Mouse (Mus musculus): ENCODE measurements around the gene Tgm6. TPM values are rescaled to one million over a fixed set of nuclear protein-coding genes. Genes with fewer than 3 reads are reported as not detected.

Gene Tgm6
- polyA plus RNA-seq, 1 experiment from 2014 or later = not detected

DNA sequence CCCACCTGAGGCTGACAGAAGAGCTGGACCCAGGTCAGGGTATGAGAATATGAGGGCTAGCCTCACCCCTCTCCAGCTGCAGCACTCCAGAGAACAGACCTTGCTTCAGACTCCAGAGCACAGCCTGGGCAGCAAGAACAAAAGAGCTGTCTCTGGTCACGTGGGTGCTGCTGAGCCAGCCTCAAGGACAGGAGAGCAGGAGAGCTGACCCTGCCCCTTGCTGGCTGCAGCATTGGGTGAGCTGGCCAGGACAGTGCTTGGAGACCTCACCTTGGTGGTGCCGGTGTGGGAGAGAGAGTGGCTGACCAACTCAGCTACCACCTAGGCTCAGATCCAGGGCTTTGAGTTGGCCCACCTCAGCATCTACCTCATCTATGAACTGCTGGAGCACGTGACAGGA, 43.0 kb downstream of the Tgm6 start:
- Histone ChIP-seq H3K9me3 (replicated peaks) (no peaks in the 10 kb centered on the region), H3K27ac (no peak overlapping the region), H3K27me3 (no peaks in the 10 kb centered on the region), H3K4me3 (replicated peaks) (no peak overlapping the region), H3K4me2 (no peak overlapping the region), H3K4me1 (replicated peaks) (no peaks in the 10 kb centered on the region), H3K36me3 (no peaks in the 10 kb centered on the region), H3K9ac (no peak overlapping the region)
- ATAC-seq (ENCODE audit: low read depth) (no peak), DNase-seq (no peak)
- 65% methylated on average over 3 of the region's 3 CpGs for WGBS (ENCODE audit: insufficient replicate concordance)

- 0 out of 2 replicates have a peak, but pooled peaks cover 1% of the 10 kb centered on the region for H3K4me1 ChIP-seq (replicated peaks)
- no peak overlapping the region for H3K4me2 ChIP-seq
- H3K9ac ChIP-seq = no peak overlapping the region
- no peaks in the 10 kb centered on the region for H3K9me3 ChIP-seq (replicated peaks)
- H3K4me3 ChIP-seq (replicated peaks) = no peak overlapping the region
- no peaks in the 10 kb centered on the region for H3K36me3 ChIP-seq
- H3K27ac ChIP-seq = no peak overlapping the region
- ATAC-seq (ENCODE audit: low read depth) = no peak
- DNase-seq = no peak
- H3K27me3 ChIP-seq = no peaks in the 10 kb centered on the region
These were observed 43.6 kb downstream of the Tgm6 start for GRCm38 (mm10) chr2:130155851-130156250.

DNA sequence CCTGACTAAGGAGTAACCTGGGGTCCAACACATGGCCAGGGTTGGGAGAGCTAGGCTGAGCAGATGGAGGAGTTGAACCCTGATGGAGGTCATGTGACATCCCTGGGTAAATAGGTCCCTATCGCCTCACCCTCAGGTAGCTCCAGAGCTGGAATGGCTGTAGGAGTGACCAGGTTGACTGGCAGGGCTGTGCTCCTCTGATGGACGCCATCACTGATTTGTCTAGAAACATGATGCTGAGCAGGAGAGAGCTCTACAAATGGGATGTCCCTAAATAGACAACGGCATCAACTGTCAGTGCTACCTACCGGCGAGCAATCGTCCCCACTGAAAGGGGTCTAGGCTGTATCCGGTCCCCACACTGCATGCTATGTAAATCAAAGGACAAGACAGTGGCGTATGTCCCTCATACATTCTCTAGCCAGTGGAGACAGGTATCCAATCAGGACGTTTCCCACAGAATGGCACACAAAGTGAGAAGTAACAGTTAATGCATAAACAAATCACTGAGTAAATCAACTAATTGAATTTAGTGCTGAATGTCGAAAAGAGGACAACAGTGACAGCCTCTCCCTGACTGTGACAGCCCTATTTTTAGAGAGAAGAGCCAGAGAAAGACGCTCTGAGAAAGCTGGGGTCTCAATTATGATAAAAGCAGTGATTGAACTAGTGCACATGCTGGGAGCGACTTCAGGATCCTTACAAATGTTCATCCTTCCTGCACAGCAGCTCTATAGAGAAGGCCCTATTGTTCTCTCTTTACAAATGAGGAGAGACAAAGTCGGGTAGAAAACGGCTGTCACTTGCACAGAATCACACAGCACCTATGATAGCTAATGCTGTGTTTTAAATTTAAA, 45.2 kb downstream of the Tgm6 start:
- WGBS (ENCODE audit: insufficient replicate concordance) = 65% methylated on average over 14 of the region's 14 CpGs
- Histone ChIP-seq H3K27ac (no peak overlapping the region), H3K4me1 (replicated peaks) (0 out of 2 replicates have a peak, but pooled peaks cover 6% of the 10 kb centered on the region), H3K27me3 (no peaks in the 10 kb centered on the region), H3K9me3 (replicated peaks) (no peaks in the 10 kb centered on the region), H3K36me3 (no peaks in the 10 kb centered on the region), H3K9ac (no peak overlapping the region), H3K4me2 (no peak overlapping the region), H3K4me3 (replicated peaks) (no peak overlapping the region)
- ATAC-seq (ENCODE audit: low read depth) (no peak), DNase-seq (no peak)

GRCm38 (mm10) chr2:130158088-130158437, 45.8 kb downstream of the Tgm6 start:
- 49% methylated on average over 4 of the region's 4 CpGs for WGBS (ENCODE audit: insufficient replicate concordance)
- H3K27ac ChIP-seq = no peak overlapping the region
- H3K9ac ChIP-seq = no peak overlapping the region
- no peak for ATAC-seq (ENCODE audit: low read depth)
- H3K27me3 ChIP-seq = no peaks in the 10 kb centered on the region
- no peaks in the 10 kb centered on the region for H3K9me3 ChIP-seq (replicated peaks)
- H3K4me2 ChIP-seq = no peak overlapping the region
- no peak for DNase-seq
- H3K4me1 ChIP-seq (replicated peaks) = 0 out of 2 replicates have a peak, but pooled peaks cover 6% of the 10 kb centered on the region
- no peaks in the 10 kb centered on the region for H3K36me3 ChIP-seq
- no peak overlapping the region for H3K4me3 ChIP-seq (replicated peaks)

GRCm38 (mm10) chr2:130162701-130163100, 50.5 kb downstream of the Tgm6 start:
- Histone ChIP-seq H3K4me1 (replicated peaks) (0 out of 2 replicates have a peak, but pooled peaks cover 6% of the 10 kb centered on the region), H3K27me3 (no peaks in the 10 kb centered on the region), H3K36me3 (peaks cover 12% of the 10 kb centered on the region), H3K9ac (no peak overlapping the region), H3K4me2 (no peak overlapping the region), H3K27ac (no peak overlapping the region), H3K4me3 (replicated peaks) (no peak overlapping the region), H3K9me3 (replicated peaks) (no peaks in the 10 kb centered on the region)
- DNase-seq (no peak), ATAC-seq (ENCODE audit: low read depth) (no peak)
- WGBS (ENCODE audit: insufficient replicate concordance) = 69% methylated on average over 5 of the region's 5 CpGs

DNA sequence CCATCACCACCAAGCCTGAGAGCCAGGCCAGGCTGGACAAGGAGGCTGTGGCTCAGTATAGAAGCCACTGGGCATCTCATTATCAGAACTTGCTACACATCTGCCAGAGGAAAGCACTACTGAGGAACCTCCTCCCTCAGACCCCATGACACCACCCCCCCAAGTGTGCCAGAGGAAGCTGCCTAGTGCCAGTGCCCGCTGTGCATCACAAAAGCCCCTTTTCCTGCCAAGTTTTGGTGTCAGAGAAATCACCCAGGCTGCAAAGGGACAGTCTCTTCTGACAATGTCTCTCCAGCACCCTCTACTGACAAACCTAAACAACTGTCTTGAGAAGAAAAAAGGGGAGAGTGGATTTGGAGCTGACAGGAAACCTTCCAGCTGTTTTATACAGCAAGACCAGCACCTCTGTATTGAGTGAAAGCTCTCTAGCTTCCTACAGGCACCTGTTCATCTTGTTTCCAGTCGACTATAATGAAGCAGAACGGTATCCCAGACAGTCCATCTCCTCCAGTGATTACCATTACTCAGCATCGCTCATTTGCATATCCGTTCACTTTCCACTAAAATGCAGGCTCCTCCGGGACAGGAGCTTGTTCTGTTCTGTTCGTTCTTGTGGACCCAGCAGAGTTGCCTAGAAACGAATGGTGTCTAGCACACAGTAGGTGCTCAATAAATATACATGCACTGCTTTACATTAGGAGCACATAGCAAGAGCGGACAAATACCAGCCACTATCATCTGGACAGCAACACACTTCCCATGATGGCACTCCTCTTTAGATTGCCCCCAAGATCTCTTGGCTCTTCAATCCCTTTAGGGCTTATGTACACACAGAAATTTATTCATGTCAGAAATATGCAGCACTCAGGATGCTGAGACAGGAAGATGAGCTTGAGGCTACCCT, 54.3 kb downstream of the Tgm6 start:
- H3K27ac ChIP-seq = no peak overlapping the region
- peaks cover 46% of the 10 kb centered on the region for H3K36me3 ChIP-seq
- H3K9ac ChIP-seq = no peak overlapping the region
- no peak overlapping the region for H3K4me2 ChIP-seq
- DNase-seq (no peak), ATAC-seq (ENCODE audit: low read depth) (no peak)
- no peaks in the 10 kb centered on the region for H3K4me1 ChIP-seq (replicated peaks)
- WGBS (ENCODE audit: insufficient replicate concordance) = 70% methylated on average over 9 of the region's 9 CpGs
- H3K4me3 ChIP-seq (replicated peaks) = no peak overlapping the region
- H3K9me3 ChIP-seq (replicated peaks) = no peaks in the 10 kb centered on the region
- no peaks in the 10 kb centered on the region for H3K27me3 ChIP-seq

DNA sequence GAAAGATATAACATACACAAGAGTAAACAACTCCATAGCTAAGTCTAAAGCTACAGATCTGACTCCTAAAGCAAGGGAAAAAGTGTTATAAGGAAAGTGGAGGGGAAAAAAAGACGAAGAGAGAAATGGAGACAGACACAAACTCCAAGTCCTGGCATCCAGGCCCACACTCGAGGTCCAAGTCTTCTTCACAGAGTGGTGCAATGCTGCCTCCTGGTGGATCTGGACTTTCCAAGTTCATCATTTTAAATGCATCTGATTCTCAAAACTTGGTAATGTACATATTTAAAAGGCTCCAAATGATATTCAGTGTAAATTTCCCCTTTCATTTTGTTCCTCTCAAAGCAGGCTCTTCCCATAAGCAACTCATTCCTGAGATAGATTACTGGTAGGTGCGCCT, 55.6 kb downstream of the Tgm6 start:
- no peak overlapping the region for H3K4me3 ChIP-seq (replicated peaks)
- no peak for ATAC-seq (ENCODE audit: low read depth)
- H3K27ac ChIP-seq = no peak overlapping the region
- no peak overlapping the region for H3K4me2 ChIP-seq
- H3K36me3 ChIP-seq = peaks cover 59% of the 10 kb centered on the region
- no peaks in the 10 kb centered on the region for H3K9me3 ChIP-seq (replicated peaks)
- DNase-seq = no peak
- H3K9ac ChIP-seq = no peak overlapping the region
- H3K4me1 ChIP-seq (replicated peaks) = peaks cover 5% of the 10 kb centered on the region
- H3K27me3 ChIP-seq = no peaks in the 10 kb centered on the region
- WGBS (ENCODE audit: insufficient replicate concordance) = 50% methylated on average over 3 of the region's 3 CpGs

- no peak for ATAC-seq (ENCODE audit: low read depth)
- no peak overlapping the region for H3K27ac ChIP-seq
- DNase-seq = no peak
- H3K4me2 ChIP-seq = no peak overlapping the region
- H3K27me3 ChIP-seq = no peaks in the 10 kb centered on the region
- peaks cover 17% of the 10 kb centered on the region for H3K4me1 ChIP-seq (replicated peaks)
- H3K9me3 ChIP-seq (replicated peaks) = no peaks in the 10 kb centered on the region
- 84% methylated on average over 2 of the region's 2 CpGs for WGBS (ENCODE audit: insufficient replicate concordance)
- no peak overlapping the region for H3K9ac ChIP-seq
- peaks cover 94% of the 10 kb centered on the region for H3K36me3 ChIP-seq
- H3K4me3 ChIP-seq (replicated peaks) = no peak overlapping the region
These were observed 59.5 kb downstream of the Tgm6 start for GRCm38 (mm10) chr2:130171674-130172073.

DNA sequence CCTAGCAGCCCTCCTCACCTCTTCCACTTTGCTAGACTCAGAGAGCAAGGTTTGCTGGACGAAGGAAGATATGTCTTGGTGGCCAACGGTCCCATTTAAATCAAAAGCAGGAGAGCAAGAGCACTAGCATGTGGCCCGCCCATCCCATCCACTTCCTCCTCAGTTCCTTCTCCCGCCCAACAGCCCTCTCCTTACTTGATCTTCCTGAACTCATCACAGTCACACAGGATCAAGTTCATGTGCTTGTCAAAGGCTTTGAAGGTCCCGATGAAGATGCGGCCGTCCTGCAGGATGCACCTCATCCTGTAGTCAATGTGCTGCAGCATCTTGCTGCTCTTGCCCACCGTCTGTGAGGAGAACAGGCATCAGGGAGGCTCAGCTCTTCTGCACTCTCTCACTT, 64.6 kb downstream of the Tgm6 start:
- no peaks in the 10 kb centered on the region for H3K27me3 ChIP-seq
- H3K4me3 ChIP-seq (replicated peaks) = peak overlapping the region; percentile 99
- no peak overlapping the region for H3K27ac ChIP-seq
- H3K4me1 ChIP-seq (replicated peaks) = peaks cover 39% of the 10 kb centered on the region
- H3K36me3 ChIP-seq = peaks cover 56% of the 10 kb centered on the region
- 53% methylated on average over 8 of the region's 8 CpGs for WGBS (ENCODE audit: insufficient replicate concordance)
- H3K9ac ChIP-seq = peak overlapping the region; percentile 99
- DNase-seq = no peak
- H3K4me2 ChIP-seq = peak overlapping the region; percentile 91
- no peak for ATAC-seq (ENCODE audit: low read depth)
- no peaks in the 10 kb centered on the region for H3K9me3 ChIP-seq (replicated peaks)

- H3K36me3 ChIP-seq = peaks cover 40% of the 10 kb centered on the region
- peak overlapping the region; percentile 99 for H3K9ac ChIP-seq
- H3K4me1 ChIP-seq (replicated peaks) = peaks cover 32% of the 10 kb centered on the region
- no peaks in the 10 kb centered on the region for H3K9me3 ChIP-seq (replicated peaks)
- DNase-seq (no peak), ATAC-seq (ENCODE audit: low read depth) (peak; percentile 12; the same call in 1 of the 2 replicates)
- peak overlapping the region; percentile 88 for H3K27ac ChIP-seq
- under 1% methylated on average over 11 of the region's 11 CpGs for WGBS (ENCODE audit: insufficient replicate concordance)
- H3K27me3 ChIP-seq = no peaks in the 10 kb centered on the region
- H3K4me2 ChIP-seq = peak overlapping the region; percentile 91
- peak overlapping the region; percentile 99 for H3K4me3 ChIP-seq (replicated peaks)
These were observed 66.1 kb downstream of the Tgm6 start for GRCm38 (mm10) chr2:130178381-130178705.

- peak within 1 kb of the TSS; percentile 99 for H3K4me3 ChIP-seq (replicated peaks)
- DNase-seq = peak; percentile 82
- H3K4me2 ChIP-seq = peak within 1 kb of the TSS; percentile 91
- no peaks in the 10 kb centered on the region for H3K27me3 ChIP-seq
- H3K36me3 ChIP-seq = peaks cover 35% of the 10 kb centered on the region
- no peaks in the 10 kb centered on the region for H3K9me3 ChIP-seq (replicated peaks)
- H3K4me1 ChIP-seq (replicated peaks) = peaks cover 32% of the 10 kb centered on the region
- under 1% methylated on average over 81 of the region's 81 CpGs for WGBS (ENCODE audit: insufficient replicate concordance)
- peak within 1 kb of the TSS; percentile 88 for H3K27ac ChIP-seq
- ATAC-seq (ENCODE audit: low read depth) = peak; percentile 88
- H3K9ac ChIP-seq = peak within 1 kb of the TSS; percentile 99
These were observed 66.7 kb downstream of the Tgm6 start, which contains the start of gene Snrpb for GRCm38 (mm10) chr2:130178706-130179506. TSS of gene Snrpb (minus strand) at chr2:130179403.
